Mouse (Mus musculus): ENCODE data around the gene Slc11a1. TPM values are rescaled to one million over a fixed set of nuclear protein-coding genes. Genes with fewer than 3 reads are reported as not detected.

Slc11a1 gene
- polyA plus RNA-seq, 1 experiment: 1.1 TPM

GRCm38 (mm10) chr1:74397919-74398451, 23.0 kb downstream of the Slc11a1 start:
- TF ChIP-seq CTCF (IDR thresholded peaks at IDR 0.05; ENCODE audit: borderline replicate concordance, insufficient read depth, low read length) (no peak), POLR2A (IDR thresholded peaks at IDR 0.05; ENCODE audit: low read depth, low read length) (no peak)
- peak overlapping the region; percentile 88 for H3K27ac ChIP-seq (ENCODE audit: insufficient read depth, low read length)
- peak overlapping the region; percentile 26 for H3K4me3 ChIP-seq (ENCODE audit: insufficient read depth, low read length)
- H3K4me1 ChIP-seq (ENCODE audit: control insufficient read depth, insufficient read depth, low read length): 0 out of 2 replicates have a peak, but pooled peaks cover 1% of the 10 kb centered on the region

GRCm38 (mm10) chr1:74400531-74400930, 25.5 kb downstream of the Slc11a1 start:
- TF ChIP-seq POLR2A (IDR thresholded peaks at IDR 0.05; ENCODE audit: low read depth, low read length) (no peak), CTCF (IDR thresholded peaks at IDR 0.05; ENCODE audit: borderline replicate concordance, insufficient read depth, low read length) (no peak)

GRCm38 (mm10) chr1:74401015-74401702, 26.2 kb downstream of the Slc11a1 start:
- no peak overlapping the region for H3K4me3 ChIP-seq (ENCODE audit: insufficient read depth, low read length)

More at GRCm38 (mm10) chr1:74400531-74400930, 25.5 kb downstream of the Slc11a1 start:
- Histone ChIP-seq H3K4me3 (ENCODE audit: insufficient read depth, low read length) (no peak overlapping the region), H3K4me1 (ENCODE audit: control insufficient read depth, insufficient read depth, low read length) (no peaks in the 10 kb centered on the region), H3K27ac (ENCODE audit: insufficient read depth, low read length) (no peak overlapping the region)

GRCm38 (mm10) chr1:74404206-74404605, 29.2 kb downstream of the Slc11a1 start:
- Histone ChIP-seq H3K27ac (ENCODE audit: insufficient read depth, low read length) (no peak overlapping the region), H3K4me3 (ENCODE audit: insufficient read depth, low read length) (no peak overlapping the region), H3K4me1 (ENCODE audit: control insufficient read depth, insufficient read depth, low read length) (no peaks in the 10 kb centered on the region)
- TF ChIP-seq POLR2A (IDR thresholded peaks at IDR 0.05; ENCODE audit: low read depth, low read length) (no peak), CTCF (IDR thresholded peaks at IDR 0.05; ENCODE audit: borderline replicate concordance, insufficient read depth, low read length) (no peak)

More at GRCm38 (mm10) chr1:74401015-74401702, 26.2 kb downstream of the Slc11a1 start:
- no peaks in the 10 kb centered on the region for H3K4me1 ChIP-seq (ENCODE audit: control insufficient read depth, insufficient read depth, low read length)
- TF ChIP-seq CTCF (IDR thresholded peaks at IDR 0.05; ENCODE audit: borderline replicate concordance, insufficient read depth, low read length) (no peak), POLR2A (IDR thresholded peaks at IDR 0.05; ENCODE audit: low read depth, low read length) (no peak)
- H3K27ac ChIP-seq (ENCODE audit: insufficient read depth, low read length): no peak overlapping the region

- Histone ChIP-seq H3K4me1 (ENCODE audit: control insufficient read depth, insufficient read depth, low read length) (no peaks in the 10 kb centered on the region), H3K27ac (ENCODE audit: insufficient read depth, low read length) (no peak within 1 kb of the TSS), H3K4me3 (ENCODE audit: insufficient read depth, low read length) (no peak within 1 kb of the TSS)
- TF ChIP-seq POLR2A (IDR thresholded peaks at IDR 0.05; ENCODE audit: low read depth, low read length) (no peak), CTCF (IDR thresholded peaks at IDR 0.05; ENCODE audit: borderline replicate concordance, insufficient read depth, low read length) (no peak)
Measured at GRCm38 (mm10) chr1:74408589-74409504, 33.9 kb downstream of the Slc11a1 start, which contains the start of gene Vil1. Gene Vil1, plus strand, starts transcription at chr1:74409376.

- H3K4me1 ChIP-seq (ENCODE audit: control insufficient read depth, insufficient read depth, low read length): no peaks in the 10 kb centered on the region
- TF ChIP-seq POLR2A (IDR thresholded peaks at IDR 0.05; ENCODE audit: low read depth, low read length) (no peak), CTCF (IDR thresholded peaks at IDR 0.05; ENCODE audit: borderline replicate concordance, insufficient read depth, low read length) (no peak)
- no peak overlapping the region for H3K27ac ChIP-seq (ENCODE audit: insufficient read depth, low read length)
- no peak overlapping the region for H3K4me3 ChIP-seq (ENCODE audit: insufficient read depth, low read length)
Measured at GRCm38 (mm10) chr1:74411753-74412325, 36.8 kb downstream of the Slc11a1 start.

- no peak for TF ChIP-seq CTCF (IDR thresholded peaks at IDR 0.05; ENCODE audit: borderline replicate concordance, insufficient read depth, low read length)
- H3K4me1 ChIP-seq (ENCODE audit: control insufficient read depth, insufficient read depth, low read length): no peaks in the 10 kb centered on the region
- H3K27ac ChIP-seq (ENCODE audit: insufficient read depth, low read length): no peak overlapping the region
- H3K4me3 ChIP-seq (ENCODE audit: insufficient read depth, low read length): no peak overlapping the region
Measured at GRCm38 (mm10) chr1:74412711-74413110, 37.7 kb downstream of the Slc11a1 start.

- TF ChIP-seq POLR2A (IDR thresholded peaks at IDR 0.05; ENCODE audit: low read depth, low read length) (no peak), CTCF (IDR thresholded peaks at IDR 0.05; ENCODE audit: borderline replicate concordance, insufficient read depth, low read length) (no peak)
- Histone ChIP-seq H3K4me3 (ENCODE audit: insufficient read depth, low read length) (no peak overlapping the region), H3K4me1 (ENCODE audit: control insufficient read depth, insufficient read depth, low read length) (no peaks in the 10 kb centered on the region), H3K27ac (ENCODE audit: insufficient read depth, low read length) (no peak overlapping the region)
Measured at GRCm38 (mm10) chr1:74415143-74415542, 40.1 kb downstream of the Slc11a1 start.

GRCm38 (mm10) chr1:74418747-74419439, 43.9 kb downstream of the Slc11a1 start:
- H3K4me1 ChIP-seq (ENCODE audit: control insufficient read depth, insufficient read depth, low read length): no peaks in the 10 kb centered on the region
- TF ChIP-seq CTCF (IDR thresholded peaks at IDR 0.05; ENCODE audit: borderline replicate concordance, insufficient read depth, low read length) (no peak), POLR2A (IDR thresholded peaks at IDR 0.05; ENCODE audit: low read depth, low read length) (no peak)
- no peak overlapping the region for H3K4me3 ChIP-seq (ENCODE audit: insufficient read depth, low read length)
- H3K27ac ChIP-seq (ENCODE audit: insufficient read depth, low read length): no peak overlapping the region

All from embryonic fibroblast, embryonic 13.5 days (primary cell).